Mouse (Mus musculus): ENCODE measurements around the gene Tcaf3. TPM values are rescaled to one million over a fixed set of nuclear protein-coding genes. Genes with fewer than 3 reads are reported as not detected.

Gene Tcaf3
- total RNA-seq, 1 experiment: not detected

- Histone ChIP-seq H3K9me3 (ENCODE audit: control insufficient read depth, insufficient read depth, low read depth, low read length) (no peaks in the 10 kb centered on the region), H3K4me3 (ENCODE audit: insufficient read depth in 1 of 2, low read depth in 1 of 2, low read length in 2 of 2, poor library complexity in 1 of 2, severe bottlenecking in 1 of 2) (no peak overlapping the region), H3K4me1 (ENCODE audit: control insufficient read depth in 2 of 2, insufficient read depth in 2 of 2, low read length in 2 of 2, poor library complexity in 1 of 2) (no peaks in the 10 kb centered on the region), H3K36me3 (ENCODE audit: control insufficient read depth, insufficient read depth, low read length, poor library complexity, severe bottlenecking) (no peaks in the 10 kb centered on the region), H3K9ac (ENCODE audit: insufficient read depth, low read depth, low read length, poor library complexity, severe bottlenecking) (no peak overlapping the region), H3K27ac (ENCODE audit: insufficient read depth, low read depth, low read length, poor library complexity, severe bottlenecking) (no peak overlapping the region)
- DNase-seq (ENCODE audit: low read depth, low spot score): no peak
- in situ Hi-C loops (cut with MboI; ENCODE audit: low sequenced_read_pairs in 2 of 2, unreplicated experiment in 2 of 2): loop anchor here in 1 of 2 experiments (10.0 kb wide), 1 partner anchor 352 kb away; no protein-coding TSS in a partner anchor
- TF ChIP-seq MAFK (IDR thresholded peaks at IDR 0.05; ENCODE audit: insufficient read depth, low read depth, low read length): no peak
- no peak for TF ChIP-seq ZNF384 (IDR thresholded peaks at IDR 0.05; ENCODE audit: low read depth, low read length)
- no peak for TF ChIP-seq ZC3H11A (IDR thresholded peaks at IDR 0.05; ENCODE audit: borderline replicate concordance, low read depth, low read length)
- TF ChIP-seq HCFC1 (IDR thresholded peaks at IDR 0.05; ENCODE audit: borderline replicate concordance, insufficient read depth, low read length): no peak
- no peak for TF ChIP-seq CHD2 (IDR thresholded peaks at IDR 0.05; ENCODE audit: low read depth, low read length)
These were observed 10.9 kb downstream of the Tcaf3 start for GRCm38 (mm10) chr6:42586569-42586968.

GRCm38 (mm10) chr6:42583488-42583872 is 14.0 kb downstream of the Tcaf3 start:
- Histone ChIP-seq H3K4me1 (ENCODE audit: control insufficient read depth in 2 of 2, insufficient read depth in 2 of 2, low read length in 2 of 2, poor library complexity in 1 of 2) (no peaks in the 10 kb centered on the region), H3K9me3 (ENCODE audit: control insufficient read depth, insufficient read depth, low read depth, low read length) (no peaks in the 10 kb centered on the region), H3K9ac (ENCODE audit: insufficient read depth, low read depth, low read length, poor library complexity, severe bottlenecking) (no peak overlapping the region), H3K36me3 (ENCODE audit: control insufficient read depth, insufficient read depth, low read length, poor library complexity, severe bottlenecking) (no peaks in the 10 kb centered on the region), H3K27ac (ENCODE audit: insufficient read depth, low read depth, low read length, poor library complexity, severe bottlenecking) (no peak overlapping the region), H3K4me3 (ENCODE audit: insufficient read depth in 1 of 2, low read depth in 1 of 2, low read length in 2 of 2, poor library complexity in 1 of 2, severe bottlenecking in 1 of 2) (no peak overlapping the region)
- TF ChIP-seq MAFK (IDR thresholded peaks at IDR 0.05; ENCODE audit: insufficient read depth, low read depth, low read length): no peak
- TF ChIP-seq ZC3H11A (IDR thresholded peaks at IDR 0.05; ENCODE audit: borderline replicate concordance, low read depth, low read length): peak; percentile 45; the same call in 1 of the 2 replicates
- in situ Hi-C loops (cut with MboI; ENCODE audit: low sequenced_read_pairs in 2 of 2, unreplicated experiment in 2 of 2): loop anchor here in 1 of 2 experiments (10.0 kb wide), 1 partner anchor 349 kb away; no protein-coding TSS in a partner anchor
- DNase-seq (ENCODE audit: low read depth, low spot score): peak; percentile 37

GRCm38 (mm10) chr6:42582741-42583487 is 14.6 kb downstream of the Tcaf3 start:
- no peaks in the 10 kb centered on the region for H3K4me1 ChIP-seq (ENCODE audit: control insufficient read depth in 2 of 2, insufficient read depth in 2 of 2, low read length in 2 of 2, poor library complexity in 1 of 2)
- DNase-seq (ENCODE audit: low read depth, low spot score): no peak
- H3K27ac ChIP-seq (ENCODE audit: insufficient read depth, low read depth, low read length, poor library complexity, severe bottlenecking): no peak overlapping the region
- no peak overlapping the region for H3K4me3 ChIP-seq (ENCODE audit: insufficient read depth in 1 of 2, low read depth in 1 of 2, low read length in 2 of 2, poor library complexity in 1 of 2, severe bottlenecking in 1 of 2)
- in situ Hi-C loops (cut with MboI; ENCODE audit: low sequenced_read_pairs in 2 of 2, unreplicated experiment in 2 of 2): loop anchor here in 1 of 2 experiments (10.0 kb wide), 1 partner anchor 348 kb away; no protein-coding TSS in a partner anchor
- no peak overlapping the region for H3K9ac ChIP-seq (ENCODE audit: insufficient read depth, low read depth, low read length, poor library complexity, severe bottlenecking)
- H3K36me3 ChIP-seq (ENCODE audit: control insufficient read depth, insufficient read depth, low read length, poor library complexity, severe bottlenecking): no peaks in the 10 kb centered on the region
- H3K9me3 ChIP-seq (ENCODE audit: control insufficient read depth, insufficient read depth, low read depth, low read length): no peaks in the 10 kb centered on the region
- TF ChIP-seq ZC3H11A (IDR thresholded peaks at IDR 0.05; ENCODE audit: borderline replicate concordance, low read depth, low read length) (no peak), MAFK (IDR thresholded peaks at IDR 0.05; ENCODE audit: insufficient read depth, low read depth, low read length) (no peak), CHD2 (IDR thresholded peaks at IDR 0.05; ENCODE audit: low read depth, low read length) (no peak), ZNF384 (IDR thresholded peaks at IDR 0.05; ENCODE audit: low read depth, low read length) (no peak), HCFC1 (IDR thresholded peaks at IDR 0.05; ENCODE audit: borderline replicate concordance, insufficient read depth, low read length) (no peak)

- Histone ChIP-seq H3K4me3 (ENCODE audit: insufficient read depth in 1 of 2, low read depth in 1 of 2, low read length in 2 of 2, poor library complexity in 1 of 2, severe bottlenecking in 1 of 2) (no peak overlapping the region), H3K4me1 (ENCODE audit: control insufficient read depth in 2 of 2, insufficient read depth in 2 of 2, low read length in 2 of 2, poor library complexity in 1 of 2) (no peaks in the 10 kb centered on the region), H3K9ac (ENCODE audit: insufficient read depth, low read depth, low read length, poor library complexity, severe bottlenecking) (no peak overlapping the region), H3K27ac (ENCODE audit: insufficient read depth, low read depth, low read length, poor library complexity, severe bottlenecking) (no peak overlapping the region), H3K36me3 (ENCODE audit: control insufficient read depth, insufficient read depth, low read length, poor library complexity, severe bottlenecking) (no peaks in the 10 kb centered on the region), H3K9me3 (ENCODE audit: control insufficient read depth, insufficient read depth, low read depth, low read length) (no peaks in the 10 kb centered on the region)
- in situ Hi-C loops (cut with MboI; ENCODE audit: low sequenced_read_pairs in 2 of 2, unreplicated experiment in 2 of 2): no loop called here
- TF ChIP-seq MAFK (IDR thresholded peaks at IDR 0.05; ENCODE audit: insufficient read depth, low read depth, low read length): no peak
- TF ChIP-seq ZNF384 (IDR thresholded peaks at IDR 0.05; ENCODE audit: low read depth, low read length): no peak
- TF ChIP-seq CHD2 (IDR thresholded peaks at IDR 0.05; ENCODE audit: low read depth, low read length): no peak
- no peak for DNase-seq (ENCODE audit: low read depth, low spot score)
These were observed 18.8 kb downstream of the Tcaf3 start for GRCm38 (mm10) chr6:42578678-42579077.
